In the genomic region with DNA sequence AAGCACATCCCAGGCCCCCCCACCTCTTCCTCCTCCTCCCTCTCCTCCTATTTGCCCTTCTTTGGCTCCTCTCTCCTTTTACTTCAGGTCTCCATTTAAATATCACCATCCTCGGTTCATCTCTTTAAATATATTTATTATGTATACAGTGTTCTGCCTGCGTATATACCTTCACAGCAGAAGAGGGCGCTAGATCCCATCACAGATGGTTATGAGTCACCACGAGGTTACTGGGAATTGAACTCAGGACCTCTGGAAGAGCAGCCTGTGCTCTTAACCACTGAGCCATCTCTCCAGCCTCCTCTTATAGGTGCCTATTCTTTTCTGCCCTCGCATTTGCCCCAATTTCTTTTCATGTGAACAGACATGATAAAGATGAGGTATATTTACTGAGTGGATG, we compare ENCODE assay signal across 27 mouse cellular contexts. TPM values are rescaled to one million over a fixed set of nuclear protein-coding genes. Genes with fewer than 3 reads are reported as not detected.
DNase-seq lines count a peak whose midpoint lies in the region; ATAC-seq and TF ChIP-seq lines count a peak whose summit lies in the region.
"Had no signal": no experiment of that assay in that cellular context is flagged by ENCODE, and none has a peak within 500 bp of the region (broad histone marks: within the 10 kb centered on the region; RNA-seq: fewer than 3 reads in every experiment).

No protein-coding gene starts in this region.

- WGBS in intestine, postnatal 0 days = 54% methylated on average over 5 of the region's 5 CpGs
- 63% methylated on average over 5 of the region's 5 CpGs for WGBS in intestine, embryonic 15.5 days
- 57% methylated on average over 5 of the region's 5 CpGs for WGBS in midbrain, postnatal 0 days
- WGBS in midbrain, embryonic 11.5 days = 60% methylated on average over 5 of the region's 5 CpGs

- no peak overlapping the region for H3K4me3 ChIP-seq in intestine, postnatal 0 days (ENCODE audit: low read depth, low read length)
- no peak overlapping the region for H3K4me3 ChIP-seq in intestine, embryonic 15.5 days (replicated peaks)
- H3K4me3 ChIP-seq in midbrain, postnatal 0 days (ENCODE audit: low read depth, low read length) = no peak overlapping the region
- H3K4me3 ChIP-seq in midbrain, embryonic 11.5 days (ENCODE audit: low read depth, low read length) = no peak overlapping the region
- H3K4me3 ChIP-seq: embryonic facial prominence, embryonic 10.5 days; forebrain, embryonic 15.5 days; hindbrain, embryonic 12.5 days; limb, embryonic 10.5 days; midbrain, embryonic 13.5 days had no signal

- no peaks in the 10 kb centered on the region for H3K36me3 ChIP-seq in intestine, postnatal 0 days (ENCODE audit: control insufficient read depth, insufficient read depth)
- H3K36me3 ChIP-seq in intestine, embryonic 15.5 days = no peaks in the 10 kb centered on the region
- H3K36me3 ChIP-seq in midbrain, postnatal 0 days (ENCODE audit: insufficient read depth, low read length) = no peaks in the 10 kb centered on the region
- H3K36me3 ChIP-seq in midbrain, embryonic 11.5 days (ENCODE audit: control insufficient read depth, insufficient read depth, low read length) = no peaks in the 10 kb centered on the region
- H3K36me3 ChIP-seq: embryonic facial prominence, embryonic 10.5 days; forebrain, embryonic 15.5 days; hindbrain, embryonic 12.5 days; limb, embryonic 10.5 days; midbrain, embryonic 13.5 days had no signal

- CTCF ChIA-PET in Patski (lab: Charles Lee) = no interaction called here

- POLR2A ChIA-PET in Patski (lab: Charles Lee) = no interaction called here

- TF ChIP-seq CTCF in intestine, postnatal 0 days (IDR thresholded peaks at IDR 0.05; ENCODE audit: low read depth) = peak; percentile 33
- TF ChIP-seq CTCF in midbrain, postnatal 0 days (IDR thresholded peaks at IDR 0.05) = peak; percentile 19; the same call in 1 of the 2 replicates
- peak; percentile 42 for TF ChIP-seq CTCF in Patski (IDR thresholded peaks at IDR 0.05)

- no peaks in the 10 kb centered on the region for H3K9me3 ChIP-seq in intestine, postnatal 0 days (ENCODE audit: control insufficient read depth)
- no peaks in the 10 kb centered on the region for H3K9me3 ChIP-seq in intestine, embryonic 15.5 days
- no peaks in the 10 kb centered on the region for H3K9me3 ChIP-seq in midbrain, postnatal 0 days (ENCODE audit: low read length)
- H3K9me3 ChIP-seq in midbrain, embryonic 11.5 days (ENCODE audit: control insufficient read depth, low read length) = no peaks in the 10 kb centered on the region
- H3K9me3 ChIP-seq: embryonic facial prominence, embryonic 10.5 days; forebrain, embryonic 15.5 days; hindbrain, embryonic 12.5 days; limb, embryonic 10.5 days; midbrain, embryonic 13.5 days had no signal

- H3K4me2 ChIP-seq in intestine, postnatal 0 days (replicated peaks; ENCODE audit: low read depth) = no peak overlapping the region
- no peak overlapping the region for H3K4me2 ChIP-seq in intestine, embryonic 15.5 days (replicated peaks)
- no peak overlapping the region for H3K4me2 ChIP-seq in midbrain, postnatal 0 days (ENCODE audit: low read depth, low read length, poor library complexity, severe bottlenecking)
- no peak overlapping the region for H3K4me2 ChIP-seq in midbrain, embryonic 11.5 days
- H3K4me2 ChIP-seq: forebrain, embryonic 15.5 days; hindbrain, embryonic 12.5 days; lung, embryonic 14.5 days; midbrain, embryonic 13.5 days had no signal

- no peak for DNase-seq in midbrain, postnatal 0 days (ENCODE audit: low spot score)
- no peak for DNase-seq in midbrain, embryonic 11.5 days (ENCODE audit: low spot score, missing footprints)
- no peak for DNase-seq in Patski (ENCODE audit: low read depth, low spot score)
- DNase-seq in adrenal gland, postnatal 36 days = no peak
- no peak for DNase-seq in left cerebral cortex, adult 9 months (ENCODE audit: low spot score in 2 of 2)
- DNase-seq in retina, postnatal 1 day = no peak
- DNase-seq: adrenal gland, postnatal 25 days; cerebellum, adult 9-11 months; kidney, adult 9 months; kidney, postnatal 25 days; lung, embryonic 14.5 days; right cerebral cortex, postnatal 25 days; thymus, postnatal 25 days had no signal

- peaks cover 5% of the 10 kb centered on the region; the same call in 1 of the 2 replicates for H3K4me1 ChIP-seq in intestine, postnatal 0 days (replicated peaks; ENCODE audit: control insufficient read depth, insufficient read depth, low read length)
- H3K4me1 ChIP-seq in intestine, embryonic 15.5 days (replicated peaks) = peaks cover 6% of the 10 kb centered on the region; the same call in 1 of the 2 replicates
- H3K4me1 ChIP-seq in midbrain, postnatal 0 days (ENCODE audit: insufficient read depth, low read length) = no peaks in the 10 kb centered on the region
- peaks cover 4% of the 10 kb centered on the region; the same call in 1 of the 2 replicates for H3K4me1 ChIP-seq in midbrain, embryonic 11.5 days (ENCODE audit: control insufficient read depth, insufficient read depth, low read length)
- H3K4me1 ChIP-seq: forebrain, embryonic 15.5 days; hindbrain, embryonic 12.5 days had no signal

- in situ Hi-C loops in Patski (cut with MboI; ENCODE audit: low pct_unique_long_range_greater_than_20kb) = loop anchor here (25.0 kb wide), 1 partner anchor 600 kb away; a partner anchor contains a TSS

- no peak for ATAC-seq in intestine, postnatal 0 days
- no peak for ATAC-seq in intestine, embryonic 15.5 days
- no peak for ATAC-seq in midbrain, postnatal 0 days (ENCODE audit: low FRiP score)
- no peak for ATAC-seq in midbrain, embryonic 11.5 days (ENCODE audit: low FRiP score)
- no peak for ATAC-seq in Patski
- ATAC-seq: forebrain, embryonic 15.5 days; midbrain, embryonic 13.5 days had no signal

- H3K9ac ChIP-seq in intestine, postnatal 0 days (ENCODE audit: low read depth, low read length) = no peak overlapping the region
- H3K9ac ChIP-seq in intestine, embryonic 15.5 days = no peak overlapping the region
- no peak overlapping the region for H3K9ac ChIP-seq in midbrain, postnatal 0 days (replicated peaks; ENCODE audit: low read length, poor library complexity, severe bottlenecking)
- H3K9ac ChIP-seq in midbrain, embryonic 11.5 days (ENCODE audit: low read length) = no peak overlapping the region
- H3K9ac ChIP-seq: forebrain, embryonic 15.5 days; hindbrain, embryonic 12.5 days; lung, embryonic 14.5 days; midbrain, embryonic 13.5 days had no signal

- no peaks in the 10 kb centered on the region for H3K27me3 ChIP-seq in intestine, postnatal 0 days (replicated peaks; ENCODE audit: control insufficient read depth, insufficient read depth, low read length)
- H3K27me3 ChIP-seq in intestine, embryonic 15.5 days (replicated peaks) = no peaks in the 10 kb centered on the region
- H3K27me3 ChIP-seq in midbrain, postnatal 0 days (ENCODE audit: insufficient read depth, low read length) = no peaks in the 10 kb centered on the region
- H3K27me3 ChIP-seq in midbrain, embryonic 11.5 days (ENCODE audit: control insufficient read depth, insufficient read depth, low read length) = no peaks in the 10 kb centered on the region
- H3K27me3 ChIP-seq in Patski = peaks cover under 1% of the 10 kb centered on the region
- H3K27me3 ChIP-seq: forebrain, embryonic 15.5 days; midbrain, embryonic 13.5 days had no signal

- no peak overlapping the region for H3K27ac ChIP-seq in intestine, postnatal 0 days (ENCODE audit: low read depth, low read length)
- no peak overlapping the region for H3K27ac ChIP-seq in intestine, embryonic 15.5 days
- H3K27ac ChIP-seq in midbrain, postnatal 0 days (ENCODE audit: low read depth, low read length) = no peak overlapping the region
- no peak overlapping the region for H3K27ac ChIP-seq in midbrain, embryonic 11.5 days (ENCODE audit: low read depth, low read length)
- H3K27ac ChIP-seq: embryonic facial prominence, embryonic 10.5 days; forebrain, embryonic 15.5 days; hindbrain, embryonic 12.5 days; limb, embryonic 10.5 days; midbrain, embryonic 13.5 days had no signal

RNA-seq across cellular contexts. Expression of a gene that starts 13.9 kb away (rescaled TPM):
- 0.04 TPM in 1 of 2 replicates, not detected in the other for polyA plus RNA-seq in intestine, postnatal 0 days (2015; fragmentation: Nextera tagmentation; extraction: Ambion mirVana)
- polyA plus RNA-seq in intestine, embryonic 15.5 days (2015; fragmentation: Nextera tagmentation; extraction: Ambion mirVana) = 0.06 TPM in 1 of 2 replicates, not detected in the other
- not detected in 2 replicates for total RNA-seq in midbrain, postnatal 0 days (2014; rRNA removed)
- polyA plus RNA-seq in midbrain, postnatal 0 days (2015; fragmentation: Nextera tagmentation; extraction: Ambion mirVana) = 0.16 and 0.19 TPM in 2 replicates
- polyA plus RNA-seq in midbrain, embryonic 11.5 days (2014; fragmentation: Nextera tagmentation; extraction: Ambion mirVana) = not detected in 2 replicates
- polyA plus RNA-seq in Patski (2021) = 0.03 TPM
- total RNA-seq in adrenal gland, postnatal 36 days (2021) = not detected
- total RNA-seq: adrenal gland, postnatal 25 days; gastrocnemius, adult 8-10 months; granulocyte monocyte progenitor cell, adult 5-6 weeks; liver, adult 2 months; megakaryocyte, adult 5-6 weeks had no signal
- polyA plus RNA-seq: liver, adult 2 months; neural tube, embryonic 11.5 days; spleen, adult 2 months; stomach, embryonic 14.5 days had no signal

RNA-seq across cellular contexts. Expression of a gene that starts 23.2 kb away (rescaled TPM):
- polyA plus RNA-seq in intestine, postnatal 0 days (2015; fragmentation: Nextera tagmentation; extraction: Ambion mirVana) = 23.1 and 23.8 TPM in 2 replicates
- polyA plus RNA-seq in intestine, embryonic 15.5 days (2015; fragmentation: Nextera tagmentation; extraction: Ambion mirVana) = 48.4 and 53.2 TPM in 2 replicates
- total RNA-seq in midbrain, postnatal 0 days (2014; rRNA removed) = 29.5 and 29.7 TPM in 2 replicates
- polyA plus RNA-seq in midbrain, postnatal 0 days (2015; fragmentation: Nextera tagmentation; extraction: Ambion mirVana) = 28.4 and 30.1 TPM in 2 replicates
- 78.5 and 84.3 TPM in 2 replicates for polyA plus RNA-seq in midbrain, embryonic 11.5 days (2014; fragmentation: Nextera tagmentation; extraction: Ambion mirVana)
- 31.4 TPM for polyA plus RNA-seq in Patski (2021)
- total RNA-seq in adrenal gland, postnatal 36 days (2021) = 10 to 100 TPM; 24.9 to 30.3 TPM
